Mouse (Mus musculus) megakaryocyte-erythroid progenitor cell, adult 5-6 weeks (primary cell): ENCODE data around the gene Mbd3. TPM values are rescaled to one million over a fixed set of nuclear protein-coding genes. Genes with fewer than 3 reads are reported as not detected.
A peak's percentile ranks its signal among the peaks of the same experiment; 100 is the strongest.

ENCODE experiments used
- ATAC-seq: replicated peaks from 2 replicates; pipeline ENCODE4 v1.8.0; 2016; ENCODE audit warnings: mild to moderate bottlenecking, inconsistent platforms; ENCODE audit not compliant: severe bottlenecking, poor library complexity, low FRiP score, low TSS enrichment
- total RNA-seq, 2 experiments: library from RNA; stranded (forward) in 1 of 2; stranded (reverse) in 1 of 2; fragments of 200-1000, 215-1000 nt in 1 of 2; fragments of >200 nt in 1 of 2; fragmentation: Nextera tagmentation in 1 of 2; gene quantifications; 2 replicates each; pipeline ENCODE4 v1.2.3; 2014 to 2017

Mbd3 gene
- 105 and 113 TPM in 2 replicates for total RNA-seq (2014; fragmentation: Nextera tagmentation)
- total RNA-seq (2017), result 80.0 and 93.8 TPM in 2 replicates

DNA sequence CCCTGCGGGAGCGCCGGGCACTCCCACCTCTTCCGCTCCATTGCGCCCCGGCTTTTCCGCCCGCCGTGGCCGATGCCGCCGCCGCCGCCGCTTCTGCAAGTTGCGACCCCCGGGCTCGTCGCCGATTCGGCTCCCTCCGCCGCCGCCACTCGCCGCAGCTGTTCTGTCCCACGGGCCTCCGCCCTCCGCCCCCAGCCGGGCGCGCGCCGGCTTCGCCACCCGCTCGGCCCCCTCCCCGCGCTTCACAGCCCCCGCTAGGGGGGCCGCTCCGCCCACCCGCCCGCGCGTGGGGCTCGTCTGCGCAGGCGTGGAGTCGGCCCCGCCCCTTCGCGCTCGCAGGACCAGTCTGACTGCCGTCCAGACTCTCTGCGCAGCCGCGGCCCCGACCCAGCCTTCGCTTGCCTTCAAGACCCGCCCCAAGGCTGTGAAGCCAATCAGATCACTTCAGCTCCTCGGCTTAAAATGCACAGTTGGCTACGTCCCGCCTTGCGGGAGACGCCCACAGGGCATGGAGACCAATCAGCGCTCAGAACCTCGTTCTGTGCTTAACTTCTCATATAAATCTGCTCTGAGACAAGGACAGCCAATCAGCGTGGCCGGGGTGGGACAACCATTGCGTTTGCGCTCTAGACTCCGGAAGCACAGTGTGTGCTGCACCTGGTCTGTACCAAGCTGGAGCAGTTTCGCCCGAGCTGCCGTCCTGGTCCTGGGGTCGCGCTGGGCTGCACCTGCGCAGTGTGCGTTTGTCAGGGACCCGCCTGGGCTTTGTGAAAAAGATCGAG lies at the start of gene Mbd3:
TSS of gene Mbd3 (minus strand) at position 360 of the 782 bp plus-strand sequence.
- ATAC-seq, result peak; percentile 91

DNA sequence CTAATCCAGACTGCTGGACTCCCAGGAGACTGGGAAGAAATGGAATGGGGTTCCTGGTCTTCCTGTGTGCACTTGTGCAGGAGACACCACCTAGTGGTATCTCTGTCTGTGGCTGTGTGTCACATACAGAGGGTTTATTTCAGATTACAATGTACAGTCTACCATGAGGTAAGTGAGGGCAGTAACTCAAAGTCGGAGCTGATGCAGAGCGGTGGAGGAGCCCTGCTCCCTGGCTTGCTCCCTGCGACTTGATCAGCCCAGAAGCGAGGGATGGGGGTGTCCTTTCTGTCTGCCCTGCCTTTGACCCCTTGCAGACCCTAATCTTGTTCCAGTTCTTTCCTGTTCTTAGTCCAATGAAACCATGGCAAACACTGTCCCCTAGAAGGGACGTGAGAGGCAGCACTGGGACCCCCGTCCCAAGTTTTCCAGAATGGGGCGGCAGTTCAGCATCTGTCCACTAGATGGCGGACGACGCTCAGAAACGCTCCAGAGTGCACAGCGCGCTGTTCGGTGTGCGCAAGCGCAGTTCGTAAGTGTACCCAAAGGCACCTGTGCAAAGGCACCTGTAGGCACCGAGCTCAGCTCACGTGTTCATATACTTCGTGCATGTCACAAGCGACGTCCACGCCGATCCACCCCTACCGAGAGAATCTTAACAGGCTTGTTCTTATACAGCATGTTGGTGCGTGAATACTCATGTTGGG lies 46.7 kb upstream of the Mbd3 start:
- ATAC-seq, result peak; percentile 67

DNA sequence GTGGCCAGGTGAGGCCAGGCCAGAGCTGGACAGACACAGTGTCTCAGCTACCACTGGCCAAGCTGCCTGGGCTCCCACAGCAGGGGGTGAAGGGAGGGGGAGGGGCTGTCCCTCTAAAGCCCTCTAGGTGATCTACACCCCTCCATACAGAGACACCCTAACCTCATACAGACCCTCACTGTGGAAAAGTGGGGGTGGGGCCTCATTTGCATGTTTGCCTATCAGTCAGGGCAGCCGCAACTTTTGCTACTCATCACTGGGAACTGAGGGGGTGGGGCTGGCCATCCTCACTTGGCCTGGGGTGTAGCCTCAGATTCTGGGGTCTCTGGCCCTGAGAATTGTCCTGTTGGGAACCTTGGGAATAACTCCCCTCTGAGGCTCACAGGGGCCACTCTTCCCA lies 45.7 kb upstream of the Mbd3 start:
- no peak for ATAC-seq

DNA sequence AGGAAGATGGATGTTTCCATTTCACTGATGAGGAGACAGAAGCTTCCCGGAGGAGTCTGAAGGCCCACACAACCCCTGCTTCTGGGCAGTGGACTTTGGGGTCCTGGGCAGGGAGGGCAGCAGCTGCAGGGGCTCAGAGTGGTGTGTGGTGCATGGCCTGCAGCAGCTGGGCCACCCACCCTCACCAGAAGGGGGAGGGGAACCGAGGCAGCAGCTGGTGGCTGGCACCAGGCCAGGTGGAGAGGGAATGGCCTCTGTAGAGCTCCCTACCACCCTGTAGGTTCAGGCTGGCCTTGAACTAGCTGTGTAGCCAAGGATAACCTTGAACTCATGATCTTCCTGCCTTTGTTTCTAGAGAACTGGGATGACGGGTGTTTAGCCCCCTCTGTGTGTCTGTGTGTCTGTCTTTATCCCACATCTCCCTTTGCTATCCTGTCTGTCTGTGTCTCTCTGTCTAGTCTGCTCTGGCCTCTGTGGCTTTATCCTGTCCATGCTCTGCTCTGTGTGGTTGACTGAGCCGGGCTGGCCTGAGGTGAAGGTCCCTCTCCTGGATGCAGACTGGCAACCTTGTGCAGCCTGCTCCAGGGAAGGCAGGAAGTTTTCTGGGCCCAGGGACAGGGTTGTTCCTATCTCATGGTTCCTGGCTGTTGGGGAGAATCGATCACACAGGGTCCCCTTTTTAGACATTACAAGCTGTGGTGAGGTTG lies 45.1 kb upstream of the Mbd3 start:
- no peak for ATAC-seq

DNA sequence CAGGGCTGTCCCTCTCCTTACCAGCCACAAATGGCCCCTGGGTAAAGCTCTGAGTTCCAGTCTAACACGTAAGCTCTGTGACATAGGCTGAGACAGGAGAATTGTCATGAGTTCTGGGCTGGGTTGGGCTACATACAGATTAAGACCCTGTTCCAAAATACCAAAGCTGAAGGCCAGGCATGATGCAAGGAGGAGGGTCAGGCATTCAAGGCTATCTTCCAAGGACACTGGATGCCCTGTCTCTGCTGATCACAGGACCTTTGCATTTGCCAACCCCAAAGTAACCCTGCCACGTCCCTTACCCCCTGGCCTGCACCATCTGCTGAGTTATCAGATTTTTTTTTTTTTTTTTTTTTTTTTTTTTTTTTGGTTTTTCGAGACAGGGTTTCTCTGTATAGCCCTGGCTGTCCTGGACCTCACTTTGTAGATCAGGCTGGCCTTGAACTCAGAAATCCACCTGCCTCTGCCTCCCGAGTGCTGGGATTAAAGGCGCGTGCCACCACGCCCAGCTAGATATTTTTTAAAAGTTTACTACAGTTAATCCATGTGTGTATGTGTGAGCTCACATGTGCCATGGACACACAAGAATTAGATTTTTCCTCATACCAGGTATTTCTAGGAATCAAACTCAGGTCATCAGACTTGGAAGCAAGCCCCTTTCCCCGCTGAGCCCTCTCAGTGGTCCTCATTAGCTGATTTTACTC lies 44.4 kb upstream of the Mbd3 start:
- ATAC-seq, result no peak

DNA sequence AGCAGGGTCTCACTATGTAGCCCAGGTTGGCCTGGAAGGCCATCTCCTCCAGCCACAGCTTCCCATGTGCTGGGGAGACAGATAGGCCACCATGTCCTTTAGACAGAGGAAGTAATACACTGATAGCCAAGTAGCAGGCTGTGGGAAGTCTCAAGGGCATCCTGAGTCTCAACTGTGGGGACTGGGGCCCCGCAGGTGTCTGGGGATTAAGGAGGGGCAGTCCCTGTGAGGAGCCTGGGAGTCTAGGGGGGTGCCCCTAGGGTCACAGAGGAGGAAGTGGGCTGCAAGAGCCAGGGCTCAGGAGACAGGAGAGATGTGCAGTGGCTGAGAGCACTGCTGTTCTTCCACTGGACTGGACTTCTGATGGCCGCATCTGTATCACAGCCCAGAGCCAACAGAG lies 43.6 kb upstream of the Mbd3 start:
- no peak for ATAC-seq

DNA sequence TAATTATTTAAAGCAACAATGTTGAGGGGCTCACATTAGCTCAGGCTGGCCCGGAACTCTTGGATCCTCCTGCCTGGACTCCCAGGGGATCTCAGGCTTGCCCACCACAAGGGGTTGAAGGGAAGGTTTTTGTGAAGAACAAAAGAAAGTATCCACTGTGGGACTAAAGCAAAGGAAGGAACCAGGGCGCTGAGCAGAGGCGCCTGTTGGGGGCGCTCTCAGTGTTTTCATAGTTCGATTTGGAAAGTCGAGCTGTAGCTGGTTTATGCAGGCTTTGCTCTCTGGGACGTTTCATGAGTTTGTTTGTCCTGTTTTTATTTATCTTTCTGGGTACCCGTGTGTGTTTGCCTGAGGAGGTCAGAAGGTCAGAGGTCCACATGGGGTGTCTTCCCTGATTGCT lies 42.2 kb upstream of the Mbd3 start:
- ATAC-seq, result no peak

DNA sequence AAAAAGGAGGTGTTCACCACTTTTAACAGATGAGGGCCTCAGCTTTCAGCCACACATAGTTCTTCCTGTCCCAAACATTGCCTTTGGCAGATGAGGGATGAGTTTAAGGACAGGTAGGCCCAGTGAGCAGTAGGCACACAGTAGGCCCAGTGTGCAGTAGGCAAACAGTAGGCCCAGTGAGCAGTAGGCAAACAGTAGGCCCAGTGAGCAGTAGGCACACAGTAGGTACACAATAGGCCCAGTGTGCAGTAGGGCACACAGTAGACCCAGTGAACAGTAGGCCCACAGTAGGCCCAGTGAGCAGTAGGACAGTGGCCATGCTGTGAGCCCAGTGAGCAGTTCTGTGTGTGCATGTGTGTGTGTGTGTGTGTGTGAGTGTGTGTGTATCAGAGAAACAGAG lies 40.7 kb upstream of the Mbd3 start:
- no peak for ATAC-seq

DNA sequence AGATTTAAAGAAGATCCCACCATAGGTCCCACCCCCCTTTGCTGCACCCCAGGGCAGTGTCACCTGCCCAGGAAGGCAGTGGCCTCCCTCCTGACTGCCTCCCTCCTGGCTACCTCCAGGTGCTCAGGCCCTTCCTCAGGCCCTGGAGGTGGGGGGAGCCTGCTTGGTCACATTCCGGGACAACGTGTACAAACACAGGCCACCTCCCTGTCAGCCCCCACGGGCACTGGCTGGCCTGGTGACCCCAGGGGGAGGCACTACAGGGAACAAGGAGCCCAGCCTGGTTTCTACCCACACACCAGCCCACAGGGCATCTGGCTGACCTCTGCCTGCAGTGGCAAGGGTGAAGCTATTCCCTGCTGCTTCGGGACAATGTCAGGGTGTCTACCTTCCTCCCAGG lies 38.6 kb upstream of the Mbd3 start:
- ATAC-seq, result no peak

DNA sequence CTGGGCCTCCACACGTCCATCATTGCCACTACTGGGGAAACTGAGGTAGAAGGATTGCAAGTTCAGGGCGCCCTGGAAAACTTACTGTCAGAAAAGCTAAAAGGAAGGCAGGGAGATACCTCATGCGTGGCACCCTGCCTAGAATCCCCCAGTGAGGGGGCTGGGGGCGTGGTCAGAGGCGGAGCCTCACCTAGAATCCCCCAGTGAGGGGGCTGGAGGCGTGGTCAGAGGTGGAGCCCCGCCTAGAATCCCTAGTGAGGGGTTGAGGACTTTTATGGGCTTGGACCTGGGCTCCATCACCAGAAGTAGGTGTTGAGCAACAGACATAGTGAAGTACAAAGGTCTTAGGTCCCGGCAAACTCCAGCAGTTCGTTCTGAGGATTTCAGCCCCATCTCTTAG lies 36.9 kb upstream of the Mbd3 start:
- no peak for ATAC-seq

DNA sequence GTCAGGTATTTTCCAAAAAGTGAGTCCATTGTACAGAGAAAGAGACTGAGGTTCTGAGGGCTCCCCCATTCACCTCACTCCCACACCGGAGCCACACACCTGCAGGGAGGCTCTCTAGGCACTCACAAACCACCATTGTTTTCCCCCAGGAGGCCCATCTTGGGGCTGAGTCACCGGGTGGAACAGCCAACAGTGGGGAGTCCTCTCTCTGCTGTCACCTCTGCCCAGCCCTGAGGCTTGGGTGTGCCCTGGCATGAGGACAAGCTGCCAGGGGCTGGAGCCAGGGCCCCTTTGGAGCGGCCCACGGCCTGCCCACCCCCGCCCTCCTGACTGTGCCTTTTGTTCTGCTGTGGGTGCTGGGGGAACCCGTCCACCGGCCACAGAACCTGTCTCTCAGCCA lies 36.4 kb upstream of the Mbd3 start:
- peak; percentile 40 for ATAC-seq

DNA sequence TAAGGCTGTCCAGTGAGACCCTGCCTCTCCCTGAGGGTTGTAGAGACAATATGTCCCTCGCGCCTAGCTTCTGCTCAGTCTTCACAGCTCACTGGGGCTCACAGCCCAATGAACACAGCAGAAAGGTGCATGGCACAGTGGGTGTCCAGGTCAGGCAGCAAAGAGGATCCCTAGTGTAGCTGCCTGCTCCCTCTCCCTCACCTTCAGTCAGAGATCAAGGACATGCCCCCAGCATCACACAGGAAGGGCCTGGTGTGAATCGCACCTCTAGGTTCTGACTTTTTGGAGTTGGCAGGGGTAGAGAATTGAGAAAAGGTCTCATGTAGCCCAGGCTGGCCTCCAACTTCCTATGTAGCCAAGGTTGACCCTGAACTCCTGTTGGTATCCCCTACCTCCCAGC lies 35.5 kb upstream of the Mbd3 start:
- no peak for ATAC-seq

DNA sequence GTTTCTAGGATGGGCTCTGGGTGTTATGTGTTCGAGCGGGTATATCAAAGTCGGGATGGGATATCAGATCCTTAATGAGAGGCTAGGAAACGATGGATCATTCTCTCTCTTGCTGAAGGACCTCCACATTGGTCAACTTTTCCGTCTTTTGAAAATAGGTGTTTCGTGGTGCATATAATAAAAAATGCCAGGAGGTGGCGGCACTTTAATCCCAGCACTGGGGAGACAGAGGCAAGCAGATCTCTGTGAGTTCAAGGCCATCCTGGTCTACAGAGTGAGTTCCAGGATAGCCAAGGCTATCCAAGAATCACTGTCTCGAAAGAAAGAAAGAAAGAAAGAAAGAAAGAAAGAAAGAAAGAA lies 34.9 kb upstream of the Mbd3 start:
- no peak for ATAC-seq

DNA sequence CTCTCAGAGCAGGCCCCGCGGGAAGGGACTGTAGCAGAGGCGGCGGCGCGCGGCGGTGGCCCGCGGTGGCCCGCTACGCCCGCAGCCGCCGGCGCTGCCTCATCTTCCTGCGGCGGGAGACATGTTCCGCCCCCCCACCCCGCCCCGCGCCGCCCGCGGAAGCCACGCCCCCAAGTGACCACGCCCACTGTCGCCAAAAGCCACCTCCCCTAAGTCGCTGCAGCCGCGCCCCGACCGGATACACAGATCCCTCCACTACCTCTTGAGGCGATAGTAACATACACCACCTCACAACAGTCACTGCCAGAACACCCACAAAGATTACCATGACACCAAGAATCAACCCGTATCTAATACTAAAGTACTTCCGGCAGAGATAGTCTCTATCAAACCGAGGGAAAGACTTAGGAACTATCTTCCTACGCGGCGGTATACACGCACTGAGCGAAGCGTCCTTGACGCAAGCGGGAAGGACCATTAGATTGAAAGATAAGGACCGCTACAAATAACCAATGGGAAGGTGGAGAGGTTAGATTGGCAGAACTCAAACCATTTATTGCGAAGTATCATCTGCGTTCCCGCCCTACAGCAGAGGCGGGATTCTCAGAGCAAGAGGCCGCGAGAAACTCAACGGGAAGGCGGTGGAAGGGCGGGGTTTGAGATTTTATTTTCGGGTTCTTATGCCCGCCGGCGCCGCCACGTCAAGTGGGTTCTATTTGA lies 34.3 kb upstream of the Mbd3 start, which contains the start of gene Tcf3:
TSS of gene Tcf3 (minus strand) at position 135 of the 720 bp plus-strand sequence.
- peak; percentile 86 for ATAC-seq

DNA sequence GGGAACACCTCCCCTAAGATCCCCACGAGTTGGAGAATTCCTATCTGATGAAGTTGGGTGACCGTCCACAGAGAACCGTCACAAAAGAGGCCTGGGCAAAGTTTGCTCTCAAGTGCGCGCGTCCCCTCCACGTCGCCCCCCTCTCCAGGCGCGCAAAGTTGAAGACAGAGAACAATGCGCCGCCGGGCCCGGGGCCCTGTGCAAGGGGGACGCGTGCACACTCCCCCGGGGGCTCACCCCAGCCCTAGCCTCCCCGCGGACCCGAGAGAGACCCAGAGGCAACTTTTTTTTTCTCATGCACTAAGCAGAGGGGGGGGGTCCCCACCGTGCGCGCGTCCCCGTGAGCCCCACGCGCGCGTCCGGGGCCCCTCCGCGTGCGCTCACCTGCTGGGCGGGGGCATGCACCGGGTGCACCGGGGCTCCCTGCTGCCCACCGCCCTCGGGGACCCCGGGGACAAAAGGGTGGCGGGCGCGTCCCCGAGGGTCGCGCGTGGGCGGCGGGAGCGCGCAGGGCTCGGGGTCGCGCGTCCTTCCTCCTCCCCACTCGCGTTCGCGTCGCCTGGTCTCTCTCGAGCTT lies 33.7 kb upstream of the Mbd3 start:
- ATAC-seq, result no peak

DNA sequence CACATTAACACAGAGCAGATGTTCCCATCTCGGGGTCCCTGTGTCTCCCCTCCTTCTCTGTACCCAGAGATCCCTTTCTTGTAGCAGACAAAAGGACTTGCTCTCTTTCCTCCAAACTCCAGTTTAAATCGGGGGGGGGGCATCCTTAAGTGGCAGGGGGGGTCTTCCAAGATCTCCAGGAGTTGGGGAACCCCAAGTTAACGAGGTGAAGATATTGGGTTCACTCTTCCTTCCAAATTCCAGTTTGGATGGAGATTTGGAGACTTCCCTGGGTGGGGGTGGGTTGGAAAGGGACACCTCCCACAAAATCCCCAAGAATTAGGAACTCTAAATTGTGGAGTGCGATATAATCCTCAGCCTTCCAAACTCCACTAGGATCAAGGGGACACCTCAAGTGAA lies 33.0 kb upstream of the Mbd3 start:
- ATAC-seq, result no peak

DNA sequence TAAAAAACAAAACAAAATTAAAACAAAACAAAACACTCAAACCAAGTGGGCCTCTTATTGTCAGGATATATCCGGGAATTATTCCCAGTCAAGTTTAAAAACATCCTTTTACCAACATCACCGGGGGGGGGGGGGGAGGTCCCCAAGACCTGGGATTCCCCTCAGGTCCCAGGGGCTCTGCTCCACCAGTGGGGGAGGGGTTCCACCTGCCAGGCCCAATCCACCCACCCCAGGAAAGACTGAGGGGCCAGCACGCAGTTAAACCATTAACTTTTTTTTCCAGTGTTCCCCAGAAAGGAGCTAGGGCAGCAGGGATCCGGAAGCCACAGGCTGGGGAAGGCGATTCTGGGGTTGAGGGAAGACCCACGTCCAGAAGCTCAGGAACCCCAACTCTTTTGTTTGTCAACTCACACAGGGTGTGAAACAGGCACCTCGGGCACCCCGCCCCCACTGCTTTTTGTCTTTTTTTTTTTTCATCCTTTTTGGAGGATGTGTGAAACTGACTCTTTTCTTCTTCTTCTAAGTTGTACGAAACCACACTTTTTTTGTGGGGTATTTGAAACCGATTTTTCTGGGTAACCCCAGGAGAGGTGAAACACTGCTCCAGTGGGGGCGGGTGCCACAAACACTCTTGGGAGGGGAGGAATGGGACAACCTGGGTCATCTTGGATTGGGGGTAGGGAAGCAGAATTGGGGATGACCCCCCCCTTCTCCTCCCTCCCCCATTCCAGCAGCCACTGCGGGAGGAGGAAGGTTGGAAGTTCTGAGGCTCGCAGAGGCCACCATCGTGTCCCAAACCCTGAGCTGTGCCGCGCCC lies 32.4 kb upstream of the Mbd3 start:
- ATAC-seq, result no peak

DNA sequence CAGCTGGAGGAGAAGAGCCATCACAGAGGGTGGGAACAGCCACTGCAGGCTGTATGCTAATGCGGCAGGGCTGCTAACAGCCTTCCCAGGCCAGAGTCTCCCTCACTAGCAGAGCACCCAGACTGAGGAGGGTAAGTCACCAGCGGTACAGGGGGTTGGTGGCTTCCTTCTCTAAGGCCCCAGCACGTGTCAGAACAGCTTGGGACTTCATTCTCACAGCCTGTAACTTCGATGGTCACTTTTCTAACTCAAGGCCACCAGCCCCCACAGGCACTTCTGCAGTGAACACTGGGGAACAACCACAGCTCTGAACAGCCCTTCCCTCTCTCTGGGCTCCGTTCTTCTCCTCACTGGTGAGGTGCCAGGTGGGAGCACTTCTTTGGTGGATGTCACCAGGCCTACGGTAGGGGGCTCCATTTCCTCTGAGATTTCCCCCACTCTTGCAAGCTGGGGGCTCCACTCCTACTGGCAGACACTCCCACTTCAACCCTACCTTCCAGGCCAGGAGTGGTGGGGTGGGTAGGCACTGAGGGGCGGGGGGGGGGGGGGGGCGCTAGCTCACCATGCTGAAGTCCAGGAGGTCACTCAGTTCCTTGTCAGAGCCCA lies 31.1 kb upstream of the Mbd3 start:
- no peak for ATAC-seq
